Mouse (Mus musculus) adrenal gland, postnatal 10 days (tissue): Measurements from ENCODE around the gene Notch1. TPM values are rescaled to one million over a fixed set of nuclear protein-coding genes. Genes with fewer than 3 reads are reported as not detected.

Experiments used
- DNase-seq: peaks from one replicate; pipeline ENCODE4 v3.0.0; 2021; ENCODE audit warnings: mixed read lengths
- total RNA-seq, 2 experiments: library from RNA; stranded (reverse); gene quantifications; 2 replicates each; pipeline ENCODE4 v1.2.3; 2021

Gene Notch1
- total RNA-seq, 2 experiments from 2014 or later = 27.1 to 36.4 TPM

DNA sequence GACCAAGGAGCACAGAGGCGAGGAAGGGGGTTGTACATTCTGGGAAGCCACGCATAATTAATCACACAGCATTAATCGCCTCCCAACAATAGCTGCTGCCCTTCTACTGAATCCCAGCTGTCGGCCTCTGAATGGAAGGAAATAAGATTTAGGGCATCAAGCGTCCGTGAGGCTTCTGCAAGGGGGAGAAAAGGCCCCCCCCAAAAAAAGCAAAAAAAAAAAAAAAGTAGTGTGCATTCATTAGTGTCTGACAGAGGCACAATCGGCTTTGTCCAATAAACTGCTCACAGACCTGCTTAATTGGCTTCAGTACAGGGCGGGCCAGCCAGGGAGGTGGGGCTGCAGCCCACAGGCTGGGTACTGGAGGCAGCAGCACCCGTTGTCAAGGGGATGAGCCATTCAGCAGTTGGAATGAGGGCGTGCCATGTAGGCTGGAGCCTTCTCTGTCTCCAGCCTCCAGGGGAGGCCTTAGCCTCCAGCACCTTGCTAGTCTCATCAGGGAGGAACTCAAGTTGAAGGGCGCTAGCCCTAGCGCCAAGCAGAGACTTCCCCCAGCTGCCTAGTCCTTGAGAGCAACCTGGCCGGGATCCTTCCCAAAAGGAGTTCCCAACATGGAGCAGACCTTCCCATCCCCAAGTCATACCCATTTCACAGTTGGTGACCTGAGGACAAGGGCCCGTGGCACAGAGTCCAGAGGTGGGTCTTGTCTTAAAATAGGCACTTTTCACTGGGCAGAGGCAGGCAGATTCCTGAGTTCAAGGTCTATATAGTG lies 15.7 kb downstream of the Notch1 start:
- no peak for DNase-seq

DNA sequence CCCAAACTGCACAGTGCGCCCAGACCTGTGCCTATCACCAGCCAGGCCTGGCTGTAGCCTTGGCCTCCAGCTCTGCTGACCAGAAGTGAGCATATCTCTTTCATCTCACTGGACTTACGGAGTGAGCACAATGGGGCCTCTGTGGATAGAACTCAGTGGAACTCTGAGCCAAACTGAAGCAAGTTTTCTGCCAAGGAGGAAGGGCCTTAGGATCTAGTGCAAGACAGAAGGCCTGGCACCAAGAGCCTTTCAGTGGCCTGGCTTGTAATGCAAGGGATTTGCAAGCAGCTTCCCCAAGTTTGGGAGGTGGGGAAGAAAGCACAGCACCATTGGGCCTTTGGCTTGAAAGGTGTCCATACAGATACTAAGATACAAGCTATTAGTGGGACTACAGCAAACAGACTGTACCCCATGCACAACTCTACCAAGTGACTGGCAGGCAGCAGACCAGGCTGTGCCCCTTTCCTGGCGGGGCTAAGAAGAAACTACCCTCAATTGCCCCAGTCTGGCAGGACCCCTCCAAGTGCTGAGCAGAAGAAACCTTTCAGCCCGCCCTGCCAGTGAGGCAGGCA lies 16.4 kb downstream of the Notch1 start:
- DNase-seq = no peak

DNA sequence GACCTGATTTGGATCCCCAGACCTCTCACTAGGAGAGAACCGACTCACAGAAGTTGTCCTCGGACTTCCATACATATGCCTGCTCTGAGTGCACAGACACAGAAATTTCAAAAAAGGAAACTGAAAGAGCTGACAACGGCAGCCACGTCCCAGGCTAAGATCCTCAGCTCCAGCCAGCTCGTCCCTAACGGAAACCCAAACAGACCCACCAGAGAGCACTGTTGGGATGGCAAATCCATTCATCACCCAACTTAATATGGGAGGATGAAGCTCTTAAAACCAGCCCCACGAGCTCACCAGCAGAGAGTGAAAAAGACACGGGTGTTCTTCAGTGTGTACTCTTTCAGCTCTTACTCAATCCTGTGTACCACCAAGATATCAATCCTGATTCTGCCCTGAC lies 17.8 kb downstream of the Notch1 start:
- no peak for DNase-seq

DNA sequence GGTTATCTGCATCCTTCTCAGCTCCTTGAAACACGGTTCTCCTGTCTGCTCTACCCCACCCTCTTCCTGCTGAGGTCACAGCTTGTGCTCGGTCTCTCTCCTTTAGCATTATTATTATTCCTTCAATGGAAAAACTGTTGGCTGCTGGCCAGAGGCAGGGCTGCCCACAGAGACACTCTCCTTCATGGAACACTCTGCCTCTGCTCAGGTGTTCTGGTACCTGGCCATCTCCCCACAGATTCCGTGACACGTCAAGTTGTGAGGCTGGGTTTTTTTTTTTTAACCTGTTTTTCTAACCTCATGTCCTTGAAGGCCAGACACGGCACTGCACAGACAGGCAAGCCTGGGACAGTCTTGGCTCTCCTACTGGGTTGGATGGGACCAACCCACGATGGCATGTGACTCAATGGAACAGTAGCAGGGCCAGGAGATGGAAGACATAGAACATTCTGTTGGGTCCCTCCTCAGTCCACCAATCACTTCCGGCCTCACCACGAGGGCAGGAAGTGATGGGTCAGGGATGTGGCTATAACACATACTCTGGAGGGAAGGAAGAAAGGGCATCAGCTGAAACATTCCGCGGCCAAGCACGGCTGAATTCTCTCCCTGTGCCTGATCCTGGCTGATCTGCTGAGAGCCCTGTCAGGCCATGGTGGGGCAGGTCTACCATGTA lies 18.5 kb downstream of the Notch1 start:
- no peak for DNase-seq

DNA sequence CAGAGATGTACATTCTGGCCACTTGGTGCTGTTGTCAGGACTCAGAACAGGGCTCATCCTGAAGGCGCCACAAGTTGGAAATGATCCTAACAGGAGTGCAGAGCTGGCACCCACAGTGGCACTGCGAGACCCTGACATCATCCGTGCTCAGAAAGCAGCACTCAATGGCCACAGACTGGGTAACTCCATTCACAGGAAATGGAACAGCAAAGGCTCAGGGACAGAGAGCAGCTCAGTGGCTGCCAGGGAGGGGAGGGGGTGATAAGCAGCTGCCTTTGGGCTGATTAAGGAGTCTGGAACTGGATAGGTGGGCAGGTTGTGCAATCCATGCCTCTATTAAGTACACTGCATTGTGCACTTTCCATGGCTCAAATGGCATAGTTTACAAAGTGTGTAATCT lies 20.0 kb downstream of the Notch1 start:
- no peak for DNase-seq

DNA sequence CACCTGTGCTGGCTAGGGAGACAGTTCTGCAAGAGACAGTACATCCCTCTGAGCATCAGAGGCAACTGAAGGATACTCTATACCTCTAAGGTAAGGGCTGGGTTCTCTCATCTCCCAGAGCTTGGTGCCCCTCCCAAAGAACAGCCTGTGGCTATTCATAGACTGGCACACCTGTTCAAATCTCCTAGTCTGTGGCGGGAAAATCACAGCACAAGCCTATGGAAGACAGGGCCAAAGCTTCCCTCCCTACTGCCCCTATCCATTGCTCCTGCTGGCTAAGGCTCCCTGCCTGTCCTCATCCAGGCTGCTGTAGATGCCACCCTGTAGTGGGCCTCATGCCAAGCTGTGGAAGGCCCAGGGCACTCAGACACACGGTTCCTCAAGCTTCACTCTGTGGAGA lies 20.8 kb downstream of the Notch1 start:
- DNase-seq = no peak

DNA sequence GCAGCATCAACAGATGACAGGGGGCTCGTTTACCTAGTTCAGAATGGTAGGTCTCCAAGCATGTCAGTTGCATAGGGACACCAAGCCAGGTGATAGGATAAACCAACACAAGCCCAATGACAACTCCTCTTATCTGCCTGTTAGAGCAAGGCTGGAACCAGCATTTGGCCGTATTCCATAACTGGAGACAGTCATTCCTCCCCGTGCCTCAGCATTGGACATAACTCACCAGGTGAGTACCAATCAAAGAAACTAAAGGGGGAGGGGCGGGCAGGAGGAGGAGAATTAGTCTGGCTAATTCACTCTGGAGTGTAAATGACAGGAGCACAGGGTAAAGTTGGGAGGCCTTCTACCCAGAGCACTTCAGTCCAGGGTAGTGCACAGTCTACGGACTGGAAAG lies 21.5 kb downstream of the Notch1 start:
- DNase-seq = no peak

DNA sequence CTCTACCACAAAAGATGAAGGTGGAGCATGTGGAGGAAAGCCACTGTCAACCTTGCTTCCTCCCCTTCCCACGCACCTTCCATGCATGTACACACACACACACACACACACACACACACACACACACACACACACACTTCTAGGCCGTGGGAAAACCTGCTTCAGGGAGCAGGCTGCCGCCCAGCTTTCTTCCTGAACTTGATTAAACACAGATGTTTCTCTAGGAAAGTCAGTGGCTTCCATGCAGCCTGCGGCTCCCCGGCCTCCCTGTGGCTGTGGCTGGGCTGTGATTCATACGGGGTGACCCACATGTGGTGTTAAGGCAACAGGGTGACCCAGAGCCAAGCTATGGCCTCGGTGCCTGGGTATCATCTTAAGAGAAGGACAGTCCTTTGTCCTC lies 22.1 kb downstream of the Notch1 start:
- DNase-seq = no peak

DNA sequence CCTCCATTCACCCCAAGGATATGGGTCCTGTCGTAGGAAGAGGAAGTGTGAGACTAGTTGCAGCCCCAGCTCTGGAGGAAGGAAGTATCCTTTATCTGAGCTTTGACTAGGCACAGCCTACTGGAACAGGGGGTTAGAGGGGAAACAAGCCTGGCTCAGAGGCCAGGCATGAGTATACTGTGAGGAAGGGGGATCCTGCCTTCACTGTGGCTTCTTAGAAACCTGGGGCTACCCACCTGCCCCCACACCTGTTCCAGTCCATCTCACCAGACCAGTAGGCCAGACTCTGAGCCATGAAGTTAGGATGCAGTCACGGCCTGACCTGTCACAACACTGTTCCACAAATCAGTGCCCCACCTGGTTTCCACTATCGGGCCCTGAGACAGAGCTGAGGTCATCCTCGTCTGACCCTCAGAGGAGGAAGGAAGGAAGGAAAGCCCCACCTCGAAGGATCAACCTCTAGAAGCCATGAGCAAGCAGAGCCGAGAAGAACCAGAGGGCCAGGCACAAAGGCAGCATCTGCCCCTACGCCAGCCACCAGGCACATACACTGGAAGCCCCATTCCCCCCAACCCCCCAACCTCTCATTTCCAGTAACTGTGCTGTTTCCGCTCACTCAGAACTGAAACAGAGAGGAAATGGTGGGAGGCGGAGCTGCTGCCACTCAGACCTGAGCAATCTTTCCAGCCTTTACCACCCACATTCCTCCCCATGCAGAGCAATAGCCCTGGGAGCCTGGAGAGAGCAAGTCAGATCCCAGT lies 23.3 kb downstream of the Notch1 start:
- no peak for DNase-seq

DNA sequence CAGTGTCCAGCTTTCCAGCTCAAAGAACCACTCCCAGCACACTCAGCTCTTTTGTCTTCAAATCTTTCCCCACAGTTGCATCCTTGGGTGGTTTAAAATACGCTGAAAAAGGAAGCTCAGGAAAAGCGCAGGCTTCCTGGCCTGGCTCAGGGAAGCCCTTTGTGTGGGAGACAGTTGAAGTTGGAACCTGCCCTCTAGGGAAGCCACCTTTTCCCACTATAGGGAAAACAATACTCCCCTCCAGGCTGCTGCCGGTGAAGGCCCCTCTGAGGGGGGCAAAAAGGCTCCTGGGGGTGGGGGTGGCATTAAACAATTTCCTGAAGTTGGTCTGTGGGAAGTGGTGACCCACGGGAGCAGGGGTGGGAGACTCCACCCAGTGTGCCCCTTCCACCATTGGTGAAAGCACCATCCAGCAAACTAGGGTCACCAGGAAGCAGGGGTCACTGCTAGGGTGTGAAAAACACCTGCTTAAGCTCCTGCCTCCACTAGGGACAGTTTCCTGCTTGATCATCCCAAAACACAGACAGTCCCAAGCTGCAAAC lies 25.6 kb downstream of the Notch1 start:
- no peak for DNase-seq

DNA sequence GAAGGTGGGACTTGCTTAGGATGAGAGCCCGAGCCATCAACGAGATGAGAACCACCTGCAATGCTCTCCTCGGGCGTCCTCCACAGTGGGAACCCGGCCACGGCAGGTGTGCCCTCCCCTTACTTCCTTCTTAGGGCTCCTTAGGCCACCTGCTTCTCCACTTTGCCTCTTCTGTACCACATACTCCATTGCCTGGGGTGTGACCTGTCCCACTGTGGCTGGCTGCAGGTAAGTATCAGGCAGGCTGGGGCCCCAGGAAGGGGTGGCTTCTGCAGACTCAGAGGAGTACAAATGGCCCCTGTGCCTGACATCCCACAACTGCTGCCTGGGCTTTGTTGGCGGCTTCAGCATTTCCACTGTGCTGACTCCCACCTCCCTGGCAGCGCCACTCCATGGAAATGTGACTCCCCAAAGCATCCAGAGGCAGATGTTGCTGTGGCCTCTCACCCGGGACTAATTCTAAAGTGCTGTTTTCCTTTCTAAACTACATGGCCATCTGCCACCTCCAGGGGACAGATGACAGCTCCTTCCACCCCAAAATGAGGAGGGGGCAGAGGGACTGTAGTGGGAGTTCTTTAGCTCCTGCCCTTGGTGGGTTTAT lies 27.8 kb downstream of the Notch1 start:
- DNase-seq = no peak

DNA sequence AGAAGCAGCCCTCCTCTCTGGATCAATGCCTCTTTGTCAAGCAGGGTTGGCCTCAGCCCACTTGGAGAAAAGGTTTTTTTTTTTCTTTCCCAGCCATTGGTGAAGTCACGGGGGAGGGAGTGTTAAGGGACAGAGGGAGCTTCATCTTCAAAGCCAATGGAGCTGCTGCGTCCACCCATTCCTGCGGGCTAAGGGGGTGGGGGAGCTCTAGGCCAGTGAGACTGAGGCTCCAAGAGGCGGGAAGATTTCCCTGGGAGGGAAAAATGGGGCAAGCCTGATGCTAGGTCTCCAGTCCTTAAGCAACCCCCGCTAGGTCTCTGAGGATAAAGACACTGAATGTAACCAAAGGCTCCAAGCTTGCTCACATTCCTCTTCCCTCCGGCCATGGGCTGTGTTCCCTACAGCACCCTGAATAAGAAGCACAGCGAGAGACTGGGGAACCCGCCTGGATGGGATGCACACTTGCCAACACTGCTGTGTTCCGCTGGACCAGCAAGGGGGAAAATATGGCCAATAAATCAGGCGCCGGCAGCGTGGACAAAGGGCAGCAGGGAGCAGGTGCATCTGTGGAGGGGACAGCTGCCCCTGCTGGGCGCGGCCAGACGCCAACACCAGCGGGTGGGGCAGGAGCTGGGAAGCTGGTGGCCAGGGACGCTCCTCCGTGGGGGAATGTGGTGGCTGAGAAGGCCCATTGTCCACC lies 29.0 kb downstream of the Notch1 start:
- no peak for DNase-seq

DNA sequence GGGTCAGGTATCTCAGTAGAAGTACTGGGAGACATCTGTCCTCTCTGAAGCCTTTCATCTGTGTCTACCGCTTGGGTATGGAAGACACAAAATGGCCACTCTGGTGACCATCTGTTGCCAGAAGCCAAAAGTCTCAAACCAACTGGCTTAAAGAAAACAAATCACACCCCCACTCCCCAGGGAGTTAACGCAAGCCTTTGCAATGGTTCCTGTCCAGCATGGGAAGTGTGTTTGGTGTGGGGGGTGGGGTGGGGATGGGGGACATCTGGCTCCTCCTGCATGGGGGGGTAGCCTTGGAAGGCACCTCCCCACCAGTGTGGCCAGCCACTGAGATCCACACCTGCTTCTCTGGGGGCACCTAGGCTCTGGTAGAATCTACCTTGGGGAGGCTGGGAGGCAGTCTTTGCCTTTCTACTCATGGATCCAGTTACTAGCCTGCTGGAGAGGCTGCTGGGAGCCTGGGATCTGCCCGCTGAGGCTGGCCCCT lies 29.6 kb downstream of the Notch1 start:
- DNase-seq = no peak

DNA sequence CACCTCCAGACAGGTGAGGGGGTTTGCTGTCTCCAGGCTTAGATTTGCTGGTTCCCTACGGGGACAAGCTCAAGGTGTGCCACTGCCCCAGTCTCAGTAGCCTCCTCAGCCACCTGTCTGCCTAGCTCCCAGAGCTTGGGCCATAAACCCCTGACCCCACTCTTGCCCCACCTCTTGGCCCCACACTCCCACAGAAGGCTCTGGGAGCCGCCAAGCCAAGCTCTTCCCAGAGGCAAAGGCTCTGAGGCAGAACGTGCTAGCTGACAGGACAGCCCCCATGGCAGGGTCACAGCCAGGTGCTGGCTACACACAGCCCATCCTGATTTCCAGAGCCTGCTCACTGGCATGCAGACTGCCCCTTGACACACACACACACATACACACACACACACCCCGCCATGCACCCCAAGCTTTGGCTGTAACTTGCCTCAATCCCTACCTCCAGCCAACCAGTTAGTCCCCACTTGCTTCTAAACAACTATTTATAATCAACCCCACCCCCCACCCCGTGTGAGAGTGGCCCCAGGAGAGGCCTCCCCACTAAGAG lies 30.1 kb downstream of the Notch1 start:
- no peak for DNase-seq

DNA sequence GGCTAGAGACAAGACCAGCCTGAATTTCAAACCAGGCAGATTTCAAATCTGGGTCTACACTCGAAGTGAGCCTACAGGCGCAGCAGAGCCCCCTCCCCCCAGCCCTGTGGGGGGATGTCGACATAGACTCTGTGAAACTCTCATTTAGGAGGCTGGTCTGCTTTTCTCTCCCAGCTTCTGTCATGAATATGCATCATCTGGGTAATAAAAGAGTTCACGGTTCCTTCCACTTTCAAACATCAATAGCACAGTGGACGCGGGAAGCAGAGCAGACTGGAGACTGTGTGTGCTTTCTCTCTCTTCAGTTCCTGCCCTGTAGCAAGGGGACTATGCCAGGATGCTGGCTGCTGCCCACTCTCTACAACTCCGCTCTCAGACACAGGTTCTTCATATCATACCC lies 30.8 kb downstream of the Notch1 start:
- no peak for DNase-seq

DNA sequence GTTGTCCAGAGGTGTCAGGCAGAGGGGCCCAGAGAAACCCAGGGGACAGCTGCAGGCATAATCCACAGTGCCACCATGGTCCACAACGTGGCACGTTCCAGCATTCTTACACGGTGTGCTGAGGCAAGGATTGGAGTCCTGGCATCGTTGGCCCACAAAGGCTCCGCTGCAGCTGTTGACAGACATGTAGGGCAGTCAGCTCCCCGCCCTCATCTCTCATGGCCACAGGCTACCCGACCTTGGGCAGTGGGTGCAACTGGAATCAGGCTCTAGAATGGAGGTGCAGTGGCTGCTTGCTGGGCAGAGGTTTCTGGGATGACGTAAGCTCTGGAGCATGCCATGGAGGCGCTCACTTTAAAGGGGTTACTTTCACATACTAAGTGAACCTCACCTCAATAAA lies 31.2 kb downstream of the Notch1 start:
- no peak for DNase-seq

DNA sequence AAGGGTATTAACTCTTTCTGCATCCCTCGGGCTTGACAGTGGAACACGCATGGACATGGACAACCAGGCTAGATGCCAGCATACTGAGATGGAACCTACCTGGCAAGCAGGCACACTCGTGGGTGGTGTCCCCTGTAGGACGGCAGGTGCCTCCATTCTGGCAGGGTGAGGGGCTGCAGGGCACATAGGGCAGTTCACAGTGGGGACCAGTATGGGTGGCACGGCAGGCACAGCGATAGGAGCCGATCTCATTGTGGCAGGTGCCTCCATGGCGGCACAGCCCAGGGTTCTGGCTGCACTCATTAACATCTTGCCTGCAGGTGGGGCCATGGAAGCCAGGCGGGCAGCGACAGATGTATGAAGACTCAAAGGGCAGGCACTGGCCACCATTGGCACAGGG lies 32.3 kb downstream of the Notch1 start:
- no peak for DNase-seq

DNA sequence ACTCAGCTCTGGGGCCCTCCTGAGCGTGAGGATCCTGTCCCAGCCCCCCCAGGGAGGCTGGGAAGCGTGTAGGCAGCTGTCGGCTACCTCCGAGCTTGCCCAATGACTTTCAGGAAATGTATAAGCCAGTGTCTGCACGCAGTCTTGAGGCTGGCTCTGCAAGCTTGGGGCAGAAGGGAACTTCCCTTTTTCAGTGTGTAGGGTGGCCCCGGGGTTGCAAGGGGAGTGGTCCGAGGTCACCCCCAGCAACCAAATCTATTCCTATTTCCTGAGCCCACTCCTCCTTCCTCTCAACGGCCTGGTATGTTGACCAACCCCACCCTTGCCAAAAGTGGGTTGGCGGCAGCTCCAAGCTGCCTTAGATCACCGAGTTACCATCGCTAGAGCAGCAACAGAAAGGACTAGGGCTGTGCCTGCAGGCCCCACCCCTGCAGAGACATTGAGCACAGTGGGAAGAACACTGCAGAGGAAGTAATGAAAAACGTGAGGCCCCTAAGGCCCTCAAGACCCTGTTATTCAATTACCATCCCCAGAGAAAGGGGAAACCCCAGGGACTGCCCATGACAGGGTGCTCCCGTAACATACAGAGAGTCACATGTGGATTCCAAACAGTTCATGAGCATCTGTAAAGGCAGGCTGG lies 33.1 kb downstream of the Notch1 start:
- DNase-seq = no peak

DNA sequence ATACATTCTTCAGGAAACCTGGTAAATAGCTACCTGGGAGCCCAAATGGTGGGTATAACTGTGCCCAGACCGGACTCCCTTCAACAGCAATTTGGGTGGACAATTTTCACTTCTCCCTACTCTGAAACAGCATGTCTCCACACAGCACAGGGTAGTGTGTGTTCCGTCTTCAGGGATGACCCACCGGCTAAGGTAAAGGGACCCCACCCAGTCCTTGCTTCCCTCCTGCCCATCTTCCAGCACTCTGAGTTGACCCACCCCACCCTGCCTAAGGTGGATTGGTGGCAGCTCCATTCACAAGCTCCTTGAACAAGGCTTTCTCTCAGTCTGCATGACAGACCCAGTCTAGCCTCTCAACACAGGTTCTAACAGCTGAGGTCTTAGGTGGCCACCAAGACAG lies 33.6 kb downstream of the Notch1 start:
- no peak for DNase-seq

DNA sequence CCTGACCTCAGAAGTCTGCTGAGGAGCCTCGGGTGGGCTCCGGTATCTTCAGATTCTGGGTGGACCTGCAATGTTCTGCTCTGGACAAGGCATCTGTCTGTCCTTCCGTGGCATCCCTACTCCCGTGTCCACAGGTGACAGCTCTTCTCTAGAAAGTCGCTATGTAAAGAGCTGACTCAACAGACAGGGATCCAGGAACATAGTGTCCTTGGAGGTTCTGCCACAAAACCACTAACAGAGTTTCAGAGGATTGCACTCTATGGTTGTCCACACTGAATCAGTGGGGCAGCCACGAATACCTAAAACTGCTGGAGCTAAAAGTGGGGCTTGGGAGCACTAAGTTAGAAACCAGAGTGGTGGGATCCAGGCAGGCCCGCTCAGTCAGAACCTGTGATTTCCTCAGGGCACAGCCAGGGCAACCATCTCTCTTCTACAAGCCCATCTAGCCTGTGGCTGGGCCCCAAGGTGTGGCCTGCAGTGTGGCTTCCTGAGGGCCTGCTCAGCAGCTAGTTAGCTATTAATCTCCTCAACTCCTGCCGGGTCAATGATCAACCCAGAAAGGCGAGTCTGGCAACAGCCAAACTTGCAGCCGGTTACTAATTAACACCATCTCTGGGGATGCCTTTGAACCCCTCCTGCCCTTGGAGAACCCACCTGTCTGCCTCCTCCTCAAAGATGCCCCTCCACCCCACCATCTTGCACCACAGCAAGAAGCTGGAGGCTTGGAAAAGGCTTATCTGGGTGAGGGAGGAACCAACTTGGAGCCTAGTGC lies 34.6 kb downstream of the Notch1 start:
- DNase-seq = no peak
